Mouse (Mus musculus) neural tube, embryonic 15.5 days (tissue): ENCODE data around the gene Cyth3. TPM values are rescaled to one million over a fixed set of nuclear protein-coding genes. Genes with fewer than 3 reads are reported as not detected.

Experiments used
- ATAC-seq: fragments of 200-750 bp; cut with Nextera tagmentation; 2 replicates; pipeline ENCODE4 v1.8.0; 2017; ENCODE audit warnings: mild to moderate bottlenecking, moderate TSS enrichment, moderate library complexity; ENCODE audit not compliant: low FRiP score
- H3K27ac ChIP-seq: fragments of 300-500 bp; sonication (generic); replicated peaks from 2 replicates; pipeline ENCODE4 v1.5.1; 2015; ENCODE audit warnings: mild to moderate bottlenecking, inconsistent platforms
- H3K27me3 ChIP-seq: fragments of 300-500 bp; sonication (generic); replicated peaks from 2 replicates; pipeline ENCODE4 v1.6.1; 2015; ENCODE audit warnings: inconsistent platforms
- H3K36me3 ChIP-seq: fragments of 300-500 bp; sonication (generic); 2 replicates; pipeline ENCODE4 v1.6.1; 2015; ENCODE audit warnings: inconsistent platforms
- H3K4me1 ChIP-seq: fragments of 300-500 bp; sonication (generic); 2 replicates; pipeline ENCODE4 v1.6.1; 2015; ENCODE audit warnings: inconsistent platforms
- H3K4me2 ChIP-seq: fragments of 300-500 bp; sonication (generic); 2 replicates; pipeline ENCODE4 v1.6.1; 2015; ENCODE audit warnings: inconsistent platforms, mild to moderate bottlenecking, moderate library complexity
- H3K4me3 ChIP-seq: fragments of 300-500 bp; sonication (generic); replicated peaks from 2 replicates; pipeline ENCODE4 v1.5.1; 2015; ENCODE audit warnings: mild to moderate bottlenecking, inconsistent platforms
- H3K9ac ChIP-seq: fragments of 300-500 bp; sonication (generic); replicated peaks from 2 replicates; pipeline ENCODE4 v1.6.1; 2015; ENCODE audit warnings: mild to moderate bottlenecking, inconsistent platforms
- H3K9me3 ChIP-seq: fragments of 300-500 bp; sonication (generic); replicated peaks from 2 replicates; pipeline ENCODE4 v1.6.1; 2016; ENCODE audit warnings: inconsistent platforms
- WGBS: fragments of 180-500 bp; shearing (Covaris S2); methylation state at CpG from one replicate; pipeline ENCODE4 v1.1.7; 2015; ENCODE audit warnings: mixed read lengths; 5-methylcytosine and 5-hydroxymethylcytosine counted together
- polyA plus RNA-seq: library from polyadenylated mRNA; unstranded; fragments of >200 nt; fragmentation: Nextera tagmentation; extraction: Ambion mirVana; gene quantifications from 2 replicates; pipeline ENCODE4 v1.2.1, GENCODE M21; 2015

Cyth3 gene
- polyA plus RNA-seq: 42.2 and 43.2 TPM in 2 replicates

GRCm38 (mm10) chr5:143621893-143622622 lies at the start of gene Cyth3:
Cyth3 (plus strand) TSS chr5:143622447.
- Histone ChIP-seq H3K9ac (peak within 1 kb of the TSS; percentile 91), H3K4me3 (peak within 1 kb of the TSS; percentile 94), H3K27me3 (no peaks in the 10 kb centered on the region), H3K4me2 (peak within 1 kb of the TSS; percentile 84), H3K9me3 (no peaks in the 10 kb centered on the region), H3K27ac (peak within 1 kb of the TSS; percentile 87), H3K36me3 (no peaks in the 10 kb centered on the region), H3K4me1 (peaks cover 39% of the 10 kb centered on the region)
- peak; percentile 95 for ATAC-seq
- WGBS: 8% methylated on average over 46 of the region's 46 CpGs

GRCm38 (mm10) chr5:143573067-143573466 lies 49.2 kb upstream of the Cyth3 start:
- Histone ChIP-seq H3K4me3 (no peak overlapping the region), H3K27ac (no peak overlapping the region), H3K9me3 (no peaks in the 10 kb centered on the region), H3K4me2 (no peak overlapping the region), H3K9ac (no peak overlapping the region), H3K4me1 (no peaks in the 10 kb centered on the region), H3K36me3 (no peaks in the 10 kb centered on the region), H3K27me3 (no peaks in the 10 kb centered on the region)
- WGBS: 86% methylated on average over 4 of the region's 4 CpGs
- no peak for ATAC-seq

- WGBS: 87% methylated on average over 19 of the region's 19 CpGs
- no peak for ATAC-seq
Observed at GRCm38 (mm10) chr5:143574261-143575178, 47.7 kb upstream of the Cyth3 start.

GRCm38 (mm10) chr5:143579537-143580203 lies 42.6 kb upstream of the Cyth3 start:
- Histone ChIP-seq H3K9ac (no peak overlapping the region), H3K27ac (no peak overlapping the region), H3K4me3 (no peak overlapping the region), H3K9me3 (no peaks in the 10 kb centered on the region), H3K4me2 (no peak overlapping the region), H3K27me3 (no peaks in the 10 kb centered on the region), H3K4me1 (no peaks in the 10 kb centered on the region), H3K36me3 (no peaks in the 10 kb centered on the region)
- 86% methylated on average over 10 of the region's 10 CpGs for WGBS
- ATAC-seq: no peak

More at GRCm38 (mm10) chr5:143574261-143575178, 47.7 kb upstream of the Cyth3 start:
- no peaks in the 10 kb centered on the region for H3K36me3 ChIP-seq
- H3K9me3 ChIP-seq: no peaks in the 10 kb centered on the region
- no peak overlapping the region for H3K27ac ChIP-seq
- H3K4me3 ChIP-seq: no peak overlapping the region
- H3K9ac ChIP-seq: no peak overlapping the region
- H3K27me3 ChIP-seq: no peaks in the 10 kb centered on the region
- no peaks in the 10 kb centered on the region for H3K4me1 ChIP-seq
- H3K4me2 ChIP-seq: no peak overlapping the region

GRCm38 (mm10) chr5:143580982-143581381 lies 41.3 kb upstream of the Cyth3 start:
- 91% methylated on average over 2 of the region's 2 CpGs for whole genome bisulfite sequencing
- Histone ChIP-seq H3K9ac (no peak overlapping the region), H3K4me2 (no peak overlapping the region), H3K36me3 (no peaks in the 10 kb centered on the region), H3K4me1 (no peaks in the 10 kb centered on the region), H3K27me3 (no peaks in the 10 kb centered on the region), H3K9me3 (no peaks in the 10 kb centered on the region), H3K27ac (no peak overlapping the region), H3K4me3 (no peak overlapping the region)
- no peak for ATAC-seq

GRCm38 (mm10) chr5:143581874-143582273 lies 40.4 kb upstream of the Cyth3 start:
- Histone ChIP-seq H3K4me3 (no peak overlapping the region), H3K27ac (no peak overlapping the region), H3K36me3 (no peaks in the 10 kb centered on the region), H3K9me3 (no peaks in the 10 kb centered on the region), H3K9ac (no peak overlapping the region), H3K27me3 (no peaks in the 10 kb centered on the region), H3K4me2 (no peak overlapping the region), H3K4me1 (no peaks in the 10 kb centered on the region)
- ATAC-seq: no peak
- 88% methylated on average over 8 of the region's 8 CpGs for WGBS

GRCm38 (mm10) chr5:143583081-143583480 lies 39.2 kb upstream of the Cyth3 start:
- no peak overlapping the region for H3K4me2 ChIP-seq
- 96% methylated on average over 10 of the region's 10 CpGs for WGBS
- no peak for ATAC-seq

GRCm38 (mm10) chr5:143584982-143585381 lies 37.3 kb upstream of the Cyth3 start:
- Histone ChIP-seq H3K4me1 (no peaks in the 10 kb centered on the region), H3K27me3 (no peaks in the 10 kb centered on the region), H3K9ac (no peak overlapping the region), H3K9me3 (no peaks in the 10 kb centered on the region), H3K4me3 (no peak overlapping the region), H3K4me2 (no peak overlapping the region), H3K27ac (no peak overlapping the region), H3K36me3 (no peaks in the 10 kb centered on the region)
- 89% methylated on average over 5 of the region's 5 CpGs for WGBS
- ATAC-seq: no peak

More at GRCm38 (mm10) chr5:143583081-143583480, 39.2 kb upstream of the Cyth3 start:
- Histone ChIP-seq H3K9ac (no peak overlapping the region), H3K27me3 (no peaks in the 10 kb centered on the region), H3K4me1 (no peaks in the 10 kb centered on the region), H3K9me3 (no peaks in the 10 kb centered on the region), H3K4me3 (no peak overlapping the region), H3K36me3 (no peaks in the 10 kb centered on the region), H3K27ac (no peak overlapping the region)

GRCm38 (mm10) chr5:143586386-143586785 lies 35.9 kb upstream of the Cyth3 start:
- Histone ChIP-seq H3K27me3 (no peaks in the 10 kb centered on the region), H3K27ac (no peak overlapping the region), H3K9me3 (no peaks in the 10 kb centered on the region), H3K36me3 (no peaks in the 10 kb centered on the region), H3K4me3 (no peak overlapping the region), H3K9ac (no peak overlapping the region), H3K4me2 (no peak overlapping the region), H3K4me1 (no peaks in the 10 kb centered on the region)
- ATAC-seq: no peak
- WGBS: 90% methylated on average over 8 of the region's 8 CpGs

GRCm38 (mm10) chr5:143589108-143589507 lies 33.1 kb upstream of the Cyth3 start:
- Histone ChIP-seq H3K27me3 (no peaks in the 10 kb centered on the region), H3K4me2 (no peak overlapping the region; the same call in 1 of the 2 replicates), H3K27ac (no peak overlapping the region), H3K9ac (no peak overlapping the region), H3K9me3 (no peaks in the 10 kb centered on the region), H3K4me1 (no peaks in the 10 kb centered on the region), H3K36me3 (no peaks in the 10 kb centered on the region), H3K4me3 (no peak overlapping the region)
- no peak for ATAC-seq
- 37% methylated on average over 17 of the region's 17 CpGs for WGBS

GRCm38 (mm10) chr5:143592926-143593325 lies 29.3 kb upstream of the Cyth3 start:
- Histone ChIP-seq H3K36me3 (no peaks in the 10 kb centered on the region), H3K9ac (no peak overlapping the region), H3K27me3 (no peaks in the 10 kb centered on the region), H3K27ac (no peak overlapping the region), H3K4me3 (no peak overlapping the region), H3K9me3 (no peaks in the 10 kb centered on the region), H3K4me1 (no peaks in the 10 kb centered on the region), H3K4me2 (no peak overlapping the region)
- ATAC-seq: no peak
- 77% methylated on average over 5 of the region's 5 CpGs for WGBS
